Comparison of ENCODE assay signal across 9 mouse cellular contexts in genomic region chr19:41850719-41851543, GRCm38 (mm10). TPM values are rescaled to one million over a fixed set of nuclear protein-coding genes. Genes with fewer than 3 reads are reported as not detected.
DNase-seq lines count a peak whose midpoint lies in the region; ATAC-seq and TF ChIP-seq lines count a peak whose summit lies in the region.
"Had no signal": no experiment of that assay in that cellular context is flagged by ENCODE, and none has a peak within 500 bp of the region (broad histone marks: within the 10 kb centered on the region; RNA-seq: fewer than 3 reads in every experiment).

No protein-coding gene starts in this region.

- peak; percentile 81 for DNase-seq in Muller cell, postnatal 12 days (ENCODE audit: inconsistent ontology term)
- peak; percentile 38 for DNase-seq in forebrain, postnatal 0 days
- DNase-seq in ovary, adult 18-20 months (ENCODE audit: low spot score) = no peak
- no peak for DNase-seq in c-Kit-positive CD71-positive TER-119-positive erythroid progenitor cells, embryonic 14.5 days (ENCODE audit: low spot score)
- DNase-seq in T-cell, adult 2 months (ENCODE audit: low spot score) = no peak
- DNase-seq: adrenal gland, postnatal 10 days; right cerebral cortex, adult 18-20 months had no signal

- H3K27me3 ChIP-seq in E14TG2a.4 (ENCODE audit: insufficient read depth, low read length) = peaks cover 12% of the 10 kb centered on the region
- H3K27me3 ChIP-seq in forebrain, postnatal 0 days (ENCODE audit: insufficient read depth, low read length) = no peaks in the 10 kb centered on the region
- H3K27me3 ChIP-seq in midbrain, embryonic 13.5 days = no peaks in the 10 kb centered on the region

- H3K36me3 ChIP-seq in E14TG2a.4 (ENCODE audit: insufficient read depth, low read length) = peaks cover 5% of the 10 kb centered on the region; the same call in 1 of the 2 replicates
- no peaks in the 10 kb centered on the region for H3K36me3 ChIP-seq in forebrain, postnatal 0 days (ENCODE audit: insufficient read depth)
- H3K36me3 ChIP-seq in midbrain, embryonic 13.5 days = no peaks in the 10 kb centered on the region

- WGBS in forebrain, postnatal 0 days = 14% methylated on average over 14 of the region's 14 CpGs
- 17% methylated on average over 14 of the region's 14 CpGs for WGBS in midbrain, embryonic 13.5 days

- H3K4me2 ChIP-seq in forebrain, postnatal 0 days (ENCODE audit: low read depth) = peak overlapping the region; percentile 8; the same call in 1 of the 2 replicates
- peak overlapping the region; percentile 33 for H3K4me2 ChIP-seq in midbrain, embryonic 13.5 days (replicated peaks)

- no peak for TF ChIP-seq CTCF in E14TG2a.4 (conservative IDR thresholded peaks at IDR 0.05; ENCODE audit: low read length)
- no peak; the same call in 1 of the 2 replicates for TF ChIP-seq CTCF in forebrain, postnatal 0 days (IDR thresholded peaks at IDR 0.05; ENCODE audit: low read depth)

- H3K4me3 ChIP-seq in E14TG2a.4 (replicated peaks; ENCODE audit: low read length) = peak overlapping the region; percentile 62
- no peak overlapping the region for H3K4me3 ChIP-seq in forebrain, postnatal 0 days (ENCODE audit: low read depth, low read length)
- H3K4me3 ChIP-seq in midbrain, embryonic 13.5 days (replicated peaks) = peak overlapping the region; percentile 2; the same call in 1 of the 2 replicates

- H3K9ac ChIP-seq in forebrain, postnatal 0 days = peak overlapping the region; percentile 34; the same call in 1 of the 2 replicates
- H3K9ac ChIP-seq in midbrain, embryonic 13.5 days (replicated peaks) = no peak overlapping the region; the same call in 1 of the 2 replicates

- H3K4me1 ChIP-seq in E14TG2a.4 (replicated peaks; ENCODE audit: low read depth, low read length) = peaks cover 71% of the 10 kb centered on the region
- H3K4me1 ChIP-seq in forebrain, postnatal 0 days (ENCODE audit: insufficient read depth) = 0 out of 2 replicates have a peak, but pooled peaks cover 5% of the 10 kb centered on the region
- H3K4me1 ChIP-seq in midbrain, embryonic 13.5 days (replicated peaks) = peaks cover 35% of the 10 kb centered on the region

- no peaks in the 10 kb centered on the region for H3K9me3 ChIP-seq in E14TG2a.4 (ENCODE audit: low read length)
- H3K9me3 ChIP-seq in forebrain, postnatal 0 days (ENCODE audit: low read length) = no peaks in the 10 kb centered on the region
- no peaks in the 10 kb centered on the region for H3K9me3 ChIP-seq in midbrain, embryonic 13.5 days

- H3K27ac ChIP-seq in forebrain, postnatal 0 days (ENCODE audit: low read depth, low read length) = peak overlapping the region; percentile 71
- H3K27ac ChIP-seq in midbrain, embryonic 13.5 days = peak overlapping the region; percentile 85

- no peak for ATAC-seq in forebrain, postnatal 0 days
- ATAC-seq in midbrain, embryonic 13.5 days = no peak

RNA-seq across cellular contexts. Expression of gene Frat2, which starts 3.0 kb away (rescaled TPM):
- 14.4 and 22.4 TPM in 2 replicates for total RNA-seq in forebrain, postnatal 0 days (2014; rRNA removed)
- polyA plus RNA-seq in forebrain, postnatal 0 days (2015; fragmentation: Nextera tagmentation; extraction: Ambion mirVana) = 14.8 and 15.5 TPM in 2 replicates
- 7.6 and 10.4 TPM in 2 replicates for polyA plus RNA-seq in midbrain, embryonic 13.5 days (2015; fragmentation: Nextera tagmentation; extraction: Ambion mirVana)

RNA-seq across cellular contexts. Expression of gene Frat1, which starts 21.2 kb away (rescaled TPM):
- total RNA-seq in forebrain, postnatal 0 days (2014; rRNA removed) = 40.2 and 43.4 TPM in 2 replicates
- 48.2 and 52.3 TPM in 2 replicates for polyA plus RNA-seq in forebrain, postnatal 0 days (2015; fragmentation: Nextera tagmentation; extraction: Ambion mirVana)
- polyA plus RNA-seq in midbrain, embryonic 13.5 days (2015; fragmentation: Nextera tagmentation; extraction: Ambion mirVana) = 26.2 and 29.0 TPM in 2 replicates

RNA-seq across cellular contexts. Expression of gene Rrp12, which starts 45.0 kb away (rescaled TPM):
- total RNA-seq in forebrain, postnatal 0 days (2014; rRNA removed) = 17.0 and 19.5 TPM in 2 replicates
- 12.3 and 14.4 TPM in 2 replicates for polyA plus RNA-seq in forebrain, postnatal 0 days (2015; fragmentation: Nextera tagmentation; extraction: Ambion mirVana)
- 14.6 and 15.7 TPM in 2 replicates for polyA plus RNA-seq in midbrain, embryonic 13.5 days (2015; fragmentation: Nextera tagmentation; extraction: Ambion mirVana)

RNA-seq across cellular contexts. Expression of gene Arhgap19, which starts 49.1 kb away (rescaled TPM):
- total RNA-seq in forebrain, postnatal 0 days (2014; rRNA removed) = 3.9 and 6.0 TPM in 2 replicates
- polyA plus RNA-seq in forebrain, postnatal 0 days (2015; fragmentation: Nextera tagmentation; extraction: Ambion mirVana) = 3.1 and 3.2 TPM in 2 replicates
- polyA plus RNA-seq in midbrain, embryonic 13.5 days (2015; fragmentation: Nextera tagmentation; extraction: Ambion mirVana) = 11.0 and 11.6 TPM in 2 replicates

Comparison
In these comparisons a context has a peak if more than half of its experiments do, and no peak if none do; other contexts are left out.
1. DNase-seq: peak in Muller cell, postnatal 12 days (single experiment) and forebrain, postnatal 0 days (single experiment); none in ovary, adult 18-20 months (single experiment), c-Kit-positive CD71-positive TER-119-positive erythroid progenitor cells, embryonic 14.5 days (single experiment) and T-cell, adult 2 months (single experiment).